18 mouse cellular contexts compared by ENCODE assay signal in the genomic region with DNA sequence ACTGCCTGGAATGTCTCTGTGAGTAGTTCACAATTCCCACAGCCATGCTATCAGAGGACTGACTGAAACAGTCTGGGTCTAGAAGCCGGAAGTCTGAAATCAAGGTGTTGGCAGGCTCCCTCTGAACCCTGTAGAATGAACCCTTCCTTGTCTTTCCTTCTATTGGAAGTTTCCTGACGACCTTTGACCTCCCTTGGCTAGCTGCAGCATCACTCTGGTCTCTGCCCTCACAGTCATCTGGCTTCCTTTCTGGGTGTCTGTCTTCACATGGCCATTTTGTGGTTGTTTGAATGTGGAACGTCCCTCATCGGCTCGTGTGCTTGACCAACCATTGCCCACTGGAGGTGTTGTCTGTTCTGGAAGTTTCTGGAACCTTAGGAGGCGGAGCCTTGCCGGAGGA.
DNase-seq lines count a peak whose midpoint lies in the region; ATAC-seq and TF ChIP-seq lines count a peak whose summit lies in the region.
"Had no signal": no experiment of that assay in that cellular context is flagged by ENCODE, and none has a peak within 500 bp of the region (broad histone marks: within the 10 kb centered on the region; RNA-seq: fewer than 3 reads in every experiment).

No protein-coding gene starts in this region.

- no peak for TF ChIP-seq CTCF in liver, adult 2 months (IDR thresholded peaks at IDR 0.05; ENCODE audit: low read depth, low read length)
- no peak for TF ChIP-seq CTCF in liver, postnatal 0 days (IDR thresholded peaks at IDR 0.05; ENCODE audit: low read depth)

- no peak for ATAC-seq in kidney, embryonic 16.5 days (ENCODE audit: low FRiP score, low TSS enrichment)
- ATAC-seq in liver, postnatal 0 days = no peak

- WGBS in kidney, embryonic 16.5 days = 80% methylated on average over 7 of the region's 7 CpGs
- WGBS in liver, adult 2 months = 71% methylated on average over 7 of the region's 7 CpGs
- 78% methylated on average over 7 of the region's 7 CpGs for WGBS in liver, postnatal 0 days (ENCODE audit: insufficient replicate concordance)

- H3K4me1 ChIP-seq in kidney, embryonic 16.5 days (ENCODE audit: insufficient read depth, low read length) = no peaks in the 10 kb centered on the region; the same call in 1 of the 2 replicates
- H3K4me1 ChIP-seq in liver, adult 2 months (ENCODE audit: control insufficient read depth, insufficient read depth, low read length) = no peaks in the 10 kb centered on the region
- H3K4me1 ChIP-seq in liver, postnatal 0 days (ENCODE audit: insufficient read depth) = peaks cover 29% of the 10 kb centered on the region
- H3K4me1 ChIP-seq: embryonic facial prominence, embryonic 13.5 days; hindbrain, embryonic 15.5 days had no signal

- H3K36me3 ChIP-seq in kidney, embryonic 16.5 days (ENCODE audit: insufficient read depth, low read length) = no peaks in the 10 kb centered on the region
- H3K36me3 ChIP-seq in liver, adult 2 months (ENCODE audit: control insufficient read depth, insufficient read depth, low read length) = no peaks in the 10 kb centered on the region
- no peaks in the 10 kb centered on the region for H3K36me3 ChIP-seq in liver, postnatal 0 days (replicated peaks; ENCODE audit: insufficient read depth, low read length)
- H3K36me3 ChIP-seq: embryonic facial prominence, embryonic 13.5 days; forebrain, embryonic 12.5 days; heart, embryonic 13.5 days; hindbrain, embryonic 15.5 days had no signal

- peaks cover 13% of the 10 kb centered on the region for H3K9me3 ChIP-seq in kidney, embryonic 16.5 days (ENCODE audit: low read length)
- no peaks in the 10 kb centered on the region for H3K9me3 ChIP-seq in liver, postnatal 0 days (ENCODE audit: low read length)
- H3K9me3 ChIP-seq: embryonic facial prominence, embryonic 13.5 days; forebrain, embryonic 12.5 days; heart, embryonic 13.5 days; hindbrain, embryonic 15.5 days had no signal

- H3K79me2 ChIP-seq in liver, adult 2 months (ENCODE audit: control insufficient read depth, insufficient read depth, low read length) = no peaks in the 10 kb centered on the region

- no peak for TF ChIP-seq EP300 in liver, postnatal 0 days (IDR thresholded peaks at IDR 0.05; ENCODE audit: low read depth)

- H3K4me2 ChIP-seq in kidney, embryonic 16.5 days (replicated peaks; ENCODE audit: low read depth, low read length) = no peak overlapping the region
- no peak overlapping the region for H3K4me2 ChIP-seq in liver, postnatal 0 days (ENCODE audit: low read depth, low read length)
- H3K4me2 ChIP-seq: embryonic facial prominence, embryonic 13.5 days; forebrain, embryonic 12.5 days; heart, embryonic 13.5 days; hindbrain, embryonic 15.5 days had no signal

- DNase-seq in adrenal gland, adult 2 months = peak; percentile 42
- no peak for DNase-seq in adrenal gland, postnatal 4 days (ENCODE audit: low spot score in 2 of 2)
- DNase-seq in kidney, adult 9 months = peak; percentile 61
- DNase-seq in liver, adult 2 months (ENCODE audit: extremely low read depth, low read depth, low spot score) = peak; percentile 43
- DNase-seq in liver, postnatal 0 days = no peak
- DNase-seq in heart, adult 11 months = no peak
- DNase-seq: adrenal gland, adult 8-10 months; cerebellum, adult 18-20 months; cerebellum, adult 9-11 months; cerebellum, postnatal 36 days; gastrocnemius, adult 2 months; gastrocnemius, postnatal 25 days; heart, postnatal 36 days had no signal

- H3K27ac ChIP-seq in kidney, embryonic 16.5 days (ENCODE audit: low read length) = no peak overlapping the region
- H3K27ac ChIP-seq in liver, adult 2 months (replicated peaks; ENCODE audit: insufficient read depth, low read depth, low read length) = no peak overlapping the region
- no peak overlapping the region for H3K27ac ChIP-seq in liver, postnatal 0 days (ENCODE audit: low read depth)
- H3K27ac ChIP-seq: embryonic facial prominence, embryonic 13.5 days; gastrocnemius, adult 2 months; heart, embryonic 13.5 days; hindbrain, embryonic 15.5 days had no signal

- H3K9ac ChIP-seq in kidney, embryonic 16.5 days (replicated peaks; ENCODE audit: low read length) = no peak overlapping the region
- no peak overlapping the region for H3K9ac ChIP-seq in liver, adult 2 months (ENCODE audit: low read depth, low read length)
- no peak overlapping the region for H3K9ac ChIP-seq in liver, postnatal 0 days (replicated peaks)
- H3K9ac ChIP-seq: embryonic facial prominence, embryonic 13.5 days; forebrain, embryonic 12.5 days; heart, embryonic 13.5 days; hindbrain, embryonic 15.5 days had no signal

- no peak overlapping the region for H3K4me3 ChIP-seq in kidney, embryonic 16.5 days (ENCODE audit: low read length)
- no peak overlapping the region for H3K4me3 ChIP-seq in liver, adult 2 months (ENCODE audit: insufficient read depth, low read depth, low read length)
- no peak overlapping the region for H3K4me3 ChIP-seq in liver, postnatal 0 days (ENCODE audit: low read depth, low read length)
- H3K4me3 ChIP-seq: embryonic facial prominence, embryonic 13.5 days; forebrain, embryonic 12.5 days; gastrocnemius, adult 2 months; heart, embryonic 13.5 days; hindbrain, embryonic 15.5 days had no signal

- H3K27me3 ChIP-seq in kidney, embryonic 16.5 days (ENCODE audit: insufficient read depth, low read length) = no peaks in the 10 kb centered on the region
- no peaks in the 10 kb centered on the region for H3K27me3 ChIP-seq in liver, adult 2 months (ENCODE audit: control insufficient read depth, insufficient read depth, low read length)
- no peaks in the 10 kb centered on the region for H3K27me3 ChIP-seq in liver, postnatal 0 days (ENCODE audit: insufficient read depth, low read length)
- H3K27me3 ChIP-seq: embryonic facial prominence, embryonic 13.5 days; forebrain, embryonic 12.5 days; heart, embryonic 13.5 days; hindbrain, embryonic 15.5 days had no signal

- TF ChIP-seq POLR2A in liver, adult 2 months (IDR thresholded peaks at IDR 0.05; ENCODE audit: extremely low read depth, insufficient read depth, low read length) = no peak

Comparison
In these comparisons a context has a peak if more than half of its experiments do, and no peak if none do; other contexts are left out.
1. DNase-seq: peak in adrenal gland, adult 2 months (single experiment), kidney, adult 9 months (single experiment) and liver, adult 2 months (single experiment); none in adrenal gland, postnatal 4 days (0 of 2), liver, postnatal 0 days (single experiment) and heart, adult 11 months (single experiment).